Mouse (Mus musculus): Measurements from ENCODE around the gene Zbtb34.

- no peak for TF ChIP-seq CTCF (IDR thresholded peaks at IDR 0.05)
- no peak for TF ChIP-seq EP300 (IDR thresholded peaks at IDR 0.05)
Observed at GRCm38 (mm10) chr2:33399091-33399490, 32.0 kb downstream of the Zbtb34 start.
